Mouse (Mus musculus) right cerebral cortex, postnatal 4 days (tissue): ENCODE data around the gene Clpp.

Experiments
- DNase-seq: peaks from one replicate; pipeline ENCODE4 v3.0.0-alpha.2; 2022

Clpp gene

DNA sequence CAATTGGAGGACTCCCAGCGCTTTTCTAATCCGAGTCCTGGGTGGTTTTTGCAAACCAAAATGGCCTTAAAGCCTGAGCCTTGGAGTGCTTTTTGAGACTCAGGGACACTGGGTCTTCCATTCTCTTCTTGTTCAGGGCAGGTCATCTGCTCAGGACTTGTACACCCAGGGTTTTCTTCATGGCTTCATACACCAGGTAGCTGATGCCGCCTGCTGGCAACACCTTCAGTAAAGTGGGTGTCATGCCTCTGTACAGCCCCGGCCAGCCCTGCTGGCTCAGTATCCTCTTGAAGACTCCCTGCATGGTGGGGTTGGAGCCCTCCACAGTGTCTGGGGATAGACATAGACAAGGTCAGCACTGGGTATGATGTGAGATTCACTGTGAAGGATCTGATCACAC lies 42.7 kb downstream of the Clpp start:
- no peak for DNase-seq

GRCm38 (mm10) chr17:57038978-57039377 lies 48.9 kb downstream of the Clpp start:
- DNase-seq = no peak

GRCm38 (mm10) chr17:57041554-57041953 lies 51.4 kb downstream of the Clpp start, which contains the start of gene Slc25a41:
TSS of gene Slc25a41 (minus strand) at chr17:57041654.
- DNase-seq = no peak
